Mouse (Mus musculus) forebrain, embryonic 12.5 days (tissue): Measurements from ENCODE around the gene Pheta1. TPM values are rescaled to one million over a fixed set of nuclear protein-coding genes. Genes with fewer than 3 reads are reported as not detected.

Experiments used
- ATAC-seq: fragments of 200-750 bp; cut with Nextera tagmentation; 2 replicates; pipeline ENCODE4 v1.8.0; 2017; ENCODE audit warnings: moderate TSS enrichment; ENCODE audit not compliant: low FRiP score
- H3K27ac ChIP-seq: fragments of 300-500 bp; sonication (generic); 2 replicates; pipeline ENCODE4 v1.5.1; 2016; ENCODE audit warnings: mild to moderate bottlenecking
- H3K27me3 ChIP-seq: fragments of 300-500 bp; sonication (generic); 2 replicates; pipeline ENCODE4 v1.6.1; 2016; ENCODE audit warnings: mild to moderate bottlenecking
- H3K36me3 ChIP-seq: fragments of 300-500 bp; sonication (generic); replicated peaks from 2 replicates; pipeline ENCODE4 v1.6.1; 2016; ENCODE audit warnings: mild to moderate bottlenecking
- H3K4me1 ChIP-seq: fragments of 300-500 bp; sonication (generic); 2 replicates; pipeline ENCODE4 v1.6.1; 2016
- H3K4me2 ChIP-seq: fragments of 300-500 bp; sonication (generic); 2 replicates; pipeline ENCODE4 v1.6.1; 2016; ENCODE audit warnings: mild to moderate bottlenecking, moderate library complexity
- H3K4me3 ChIP-seq: fragments of 300-500 bp; sonication (generic); replicated peaks from 2 replicates; pipeline ENCODE4 v1.5.1; 2016; ENCODE audit warnings: mild to moderate bottlenecking
- H3K9ac ChIP-seq: fragments of 300-500 bp; sonication (generic); 2 replicates; pipeline ENCODE4 v1.6.1; 2016; ENCODE audit warnings: mild to moderate bottlenecking
- H3K9me3 ChIP-seq: fragments of 300-500 bp; sonication (generic); 2 replicates; pipeline ENCODE4 v1.6.1; 2016
- WGBS: fragments of 180-500 bp; shearing (Covaris S2); methylation state at CpG from one replicate; pipeline ENCODE4 v1.1.7; 2016; 5-methylcytosine and 5-hydroxymethylcytosine counted together
- polyA plus RNA-seq: library from polyadenylated mRNA; unstranded; fragments of >200 nt; fragmentation: Nextera tagmentation; extraction: Ambion mirVana; gene quantifications from 2 replicates; pipeline ENCODE4 v1.2.1, GENCODE M21; 2016

Gene Pheta1
- polyA plus RNA-seq: 44.6 and 48.1 TPM in 2 replicates

DNA sequence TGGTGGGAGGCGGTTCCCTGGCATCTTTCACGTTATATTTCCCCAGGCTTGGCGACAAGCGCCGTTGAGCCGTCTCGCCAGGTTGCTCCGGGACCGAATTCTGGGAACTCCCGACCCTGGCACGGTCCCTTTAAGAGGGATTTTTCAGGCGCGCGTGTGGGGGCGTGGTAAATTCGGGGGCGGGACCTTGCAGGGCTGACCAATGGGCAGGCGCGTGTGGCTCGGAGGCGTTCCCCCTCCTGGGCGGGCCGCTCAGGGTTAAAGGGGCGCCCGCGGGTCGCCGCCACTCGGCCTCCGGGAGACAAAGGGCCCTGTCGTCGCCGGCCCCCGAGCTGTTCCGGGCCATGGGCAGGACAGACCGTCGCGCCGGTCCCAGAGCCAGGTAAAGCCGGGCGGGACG is at the start of gene Pheta1:
TSS of gene Pheta1 (plus strand) at position 242 of the 400 bp plus-strand sequence.
- H3K4me2 ChIP-seq: peak within 1 kb of the TSS; percentile 69
- ATAC-seq: peak; percentile 94
- peak within 1 kb of the TSS; percentile 73 for H3K27ac ChIP-seq
- WGBS: under 1% methylated on average over 41 of the region's 42 CpGs
- H3K27me3 ChIP-seq: peaks cover 27% of the 10 kb centered on the region
- peaks cover 34% of the 10 kb centered on the region for H3K4me1 ChIP-seq
- peak within 1 kb of the TSS; percentile 80 for H3K9ac ChIP-seq
- peak within 1 kb of the TSS; percentile 92 for H3K4me3 ChIP-seq
- peaks cover 29% of the 10 kb centered on the region for H3K36me3 ChIP-seq
- H3K9me3 ChIP-seq: no peaks in the 10 kb centered on the region

DNA sequence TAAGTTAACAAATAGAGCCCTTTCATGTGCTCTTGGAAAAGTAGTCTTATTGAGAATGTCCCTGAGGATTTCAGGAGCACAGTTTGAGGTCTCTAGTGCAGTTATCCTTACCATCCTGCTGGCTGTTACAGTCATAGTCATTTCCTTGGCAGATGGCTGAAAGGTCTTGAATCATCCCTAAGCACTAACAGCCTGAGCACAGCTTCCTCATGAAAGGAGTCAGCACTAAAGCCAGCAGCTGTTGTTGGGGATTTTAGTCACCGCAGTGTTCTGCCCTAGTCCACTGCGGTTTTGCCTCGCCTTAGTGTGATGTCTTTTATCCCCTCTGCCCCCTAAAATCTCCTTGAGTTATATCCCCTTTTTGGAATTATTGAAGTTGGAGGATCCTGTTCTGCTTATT is 41.6 kb upstream of the Pheta1 start:
- ATAC-seq: no peak
- Histone ChIP-seq H3K4me2 (no peak overlapping the region), H3K27me3 (no peaks in the 10 kb centered on the region), H3K36me3 (peaks cover 68% of the 10 kb centered on the region), H3K4me1 (no peaks in the 10 kb centered on the region; the same call in 1 of the 2 replicates), H3K27ac (no peak overlapping the region), H3K9ac (no peak overlapping the region), H3K9me3 (no peaks in the 10 kb centered on the region), H3K4me3 (no peak overlapping the region)
- whole genome bisulfite sequencing: 80% methylated on average over 3 of the region's 3 CpGs

DNA sequence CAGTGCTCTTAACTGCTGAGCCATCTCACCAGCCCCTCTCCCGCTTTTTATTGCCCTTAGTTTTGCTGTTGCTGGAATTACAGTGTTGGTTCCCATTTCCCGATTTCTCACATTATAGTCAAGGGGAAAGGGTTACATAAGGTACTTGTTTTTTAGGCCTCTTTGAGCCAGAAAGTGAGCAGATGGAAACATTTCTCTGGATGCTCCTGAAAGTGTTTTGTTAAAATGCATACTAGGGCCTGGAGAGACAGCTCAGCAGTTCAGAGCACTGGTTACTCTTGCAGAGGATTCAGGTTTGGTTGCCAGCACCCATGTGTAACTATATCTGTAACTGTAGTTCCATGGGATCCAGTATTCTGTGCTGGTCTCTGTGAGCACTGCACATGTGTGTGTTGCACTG is 40.6 kb upstream of the Pheta1 start:
- Histone ChIP-seq H3K4me2 (no peak overlapping the region), H3K4me1 (no peaks in the 10 kb centered on the region; the same call in 1 of the 2 replicates), H3K27me3 (no peaks in the 10 kb centered on the region), H3K27ac (no peak overlapping the region), H3K9ac (no peak overlapping the region), H3K4me3 (no peak overlapping the region), H3K9me3 (no peaks in the 10 kb centered on the region), H3K36me3 (peaks cover 68% of the 10 kb centered on the region)
- WGBS: 90% methylated on average over 2 of the region's 2 CpGs
- ATAC-seq: no peak

DNA sequence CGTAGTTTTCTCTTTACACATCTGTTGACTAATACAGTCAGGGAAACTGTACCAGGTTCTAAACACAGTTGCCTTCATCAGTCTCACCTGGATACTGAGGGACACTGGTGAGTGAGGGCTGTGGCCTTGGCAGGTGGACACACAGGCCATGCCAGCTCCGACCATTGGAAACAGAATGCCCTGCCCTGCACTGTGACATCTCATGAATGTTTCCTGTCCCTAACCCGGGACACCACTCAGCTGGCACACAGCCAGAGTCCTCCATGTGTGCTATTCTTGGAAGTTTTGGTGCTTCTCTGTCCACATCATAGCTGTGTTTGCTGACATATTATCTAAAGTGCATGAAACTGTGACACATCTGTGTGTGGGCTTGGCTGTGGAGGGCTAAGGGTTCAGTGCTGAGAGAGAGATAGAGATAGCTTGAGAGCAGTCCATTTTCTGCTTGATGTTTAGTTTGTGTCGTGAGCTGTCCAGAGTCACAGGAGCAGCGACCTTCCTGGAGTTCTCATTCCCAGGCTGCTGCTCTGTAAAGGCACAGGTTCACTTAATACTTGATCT is 39.0 kb upstream of the Pheta1 start:
- Histone ChIP-seq H3K4me2 (no peak overlapping the region), H3K9me3 (no peaks in the 10 kb centered on the region), H3K9ac (no peak overlapping the region), H3K36me3 (peaks cover 66% of the 10 kb centered on the region), H3K4me3 (no peak overlapping the region), H3K27ac (no peak overlapping the region), H3K27me3 (no peaks in the 10 kb centered on the region), H3K4me1 (no peaks in the 10 kb centered on the region; the same call in 1 of the 2 replicates)
- ATAC-seq: no peak
- 84% methylated on average over 5 of the region's 5 CpGs for WGBS

DNA sequence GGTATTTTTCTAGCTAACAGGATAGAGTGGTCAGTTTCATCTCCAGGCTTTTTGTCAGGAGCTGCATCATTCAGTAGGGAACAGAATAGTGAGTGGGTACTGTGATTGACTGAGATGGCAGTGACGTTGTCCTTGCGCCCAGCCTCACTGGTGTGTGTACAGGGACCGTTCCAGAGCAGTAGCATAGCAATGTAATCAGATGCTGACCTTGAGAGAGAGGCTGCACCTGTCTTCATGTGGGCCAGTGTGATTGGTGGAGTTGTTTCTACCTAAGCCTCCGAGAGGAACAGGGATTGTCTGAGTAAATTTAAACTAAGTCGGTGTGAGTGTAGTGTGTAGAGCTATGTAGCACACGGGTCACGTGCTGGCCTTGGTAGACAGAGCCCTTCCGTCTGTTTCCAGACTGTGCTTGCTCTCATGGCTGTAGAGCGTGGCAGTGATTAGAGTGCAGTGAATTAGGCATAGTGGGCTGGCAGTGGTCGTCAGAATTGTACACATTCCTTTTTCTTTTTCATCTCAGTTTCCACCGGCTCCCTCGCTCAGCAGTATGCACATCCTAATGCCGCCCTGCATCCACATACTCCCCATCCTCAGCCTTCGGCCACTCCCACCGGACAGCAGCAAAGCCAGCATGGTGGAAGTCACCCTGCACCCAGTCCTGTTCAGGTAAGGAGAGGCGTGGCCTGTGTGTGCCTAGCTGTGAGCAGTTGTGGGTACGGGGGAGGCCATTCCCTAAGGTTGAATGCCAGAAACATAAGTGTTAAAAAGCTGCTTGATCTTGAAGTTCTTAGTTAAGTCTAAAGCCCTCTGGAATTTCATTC is 38.2 kb upstream of the Pheta1 start:
- Histone ChIP-seq H3K4me1 (no peaks in the 10 kb centered on the region; the same call in 1 of the 2 replicates), H3K4me3 (no peak overlapping the region), H3K27me3 (no peaks in the 10 kb centered on the region), H3K9me3 (no peaks in the 10 kb centered on the region), H3K27ac (no peak overlapping the region), H3K36me3 (peaks cover 68% of the 10 kb centered on the region), H3K9ac (no peak overlapping the region), H3K4me2 (no peak overlapping the region)
- WGBS: 94% methylated on average over 17 of the region's 17 CpGs
- no peak for ATAC-seq

DNA sequence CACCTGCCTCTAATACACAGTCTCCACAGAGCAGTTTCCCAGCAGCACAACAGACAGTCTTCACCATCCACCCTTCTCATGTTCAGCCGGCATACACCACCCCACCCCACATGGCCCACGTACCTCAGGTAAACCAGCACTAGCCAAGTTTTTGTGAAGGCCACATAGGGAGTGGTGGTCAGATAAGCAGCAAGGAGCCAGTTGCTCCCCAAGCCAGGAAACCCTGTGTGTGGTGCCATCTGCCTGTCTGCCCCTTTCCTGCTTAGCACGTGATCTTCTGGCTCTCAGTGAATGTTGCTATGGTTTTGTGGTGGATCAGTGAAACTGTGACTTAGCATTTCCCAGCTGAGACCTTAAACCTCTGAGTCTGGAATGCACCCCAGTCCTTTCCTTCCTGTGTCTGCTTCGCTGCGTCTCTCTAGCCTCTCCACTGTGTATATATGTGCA is 37.3 kb upstream of the Pheta1 start:
- H3K27ac ChIP-seq: no peak overlapping the region
- 94% methylated on average over 5 of the region's 5 CpGs for WGBS
- no peak for ATAC-seq

DNA sequence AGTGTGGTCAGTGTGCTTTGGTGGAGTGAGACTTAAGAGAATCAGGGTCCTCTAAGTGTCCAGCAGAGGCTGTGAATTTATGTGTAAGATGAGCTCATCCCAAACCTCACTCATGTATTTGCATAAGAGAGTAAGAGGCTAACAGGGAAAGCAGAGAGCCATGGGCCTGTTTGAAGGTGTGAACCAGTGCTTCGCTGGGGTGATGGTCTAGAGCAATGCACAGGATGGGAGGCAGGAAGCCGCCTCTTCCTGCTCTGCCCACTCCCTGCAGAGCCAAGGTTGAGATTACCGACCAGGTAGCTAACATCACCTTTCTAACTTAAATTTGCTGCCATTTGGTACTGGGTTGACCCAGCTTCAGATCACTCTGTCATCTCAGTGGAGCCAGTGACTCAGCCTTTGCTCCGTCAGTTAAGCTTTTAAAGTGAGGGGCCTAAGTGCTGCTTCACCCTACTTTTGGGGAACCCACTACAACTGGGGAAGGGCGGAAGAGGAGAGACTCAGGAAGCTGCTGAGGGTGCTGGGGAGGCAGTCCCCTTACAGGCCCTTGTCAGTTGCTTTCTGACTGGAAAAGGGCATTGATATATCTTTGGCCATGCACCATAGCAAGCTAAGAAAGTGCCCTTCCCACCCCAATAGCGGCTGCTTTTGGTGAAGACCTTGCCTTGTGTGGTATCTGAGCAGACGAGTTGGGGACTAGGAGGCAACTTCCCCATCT is 36.1 kb upstream of the Pheta1 start:
- Histone ChIP-seq H3K9me3 (no peaks in the 10 kb centered on the region), H3K4me3 (no peak overlapping the region), H3K27me3 (no peaks in the 10 kb centered on the region), H3K36me3 (peaks cover 81% of the 10 kb centered on the region), H3K4me2 (no peak overlapping the region), H3K9ac (no peak overlapping the region), H3K4me1 (no peaks in the 10 kb centered on the region; the same call in 1 of the 2 replicates), H3K27ac (no peak overlapping the region)
- ATAC-seq: no peak
- WGBS: 93% methylated on average over 7 of the region's 7 CpGs

More for the DNA sequence above, 37.3 kb upstream of the Pheta1 start:
- H3K4me3 ChIP-seq: no peak overlapping the region
- peaks cover 74% of the 10 kb centered on the region for H3K36me3 ChIP-seq
- no peaks in the 10 kb centered on the region; the same call in 1 of the 2 replicates for H3K4me1 ChIP-seq
- no peak overlapping the region for H3K9ac ChIP-seq
- H3K4me2 ChIP-seq: no peak overlapping the region
- H3K9me3 ChIP-seq: no peaks in the 10 kb centered on the region
- no peaks in the 10 kb centered on the region for H3K27me3 ChIP-seq

DNA sequence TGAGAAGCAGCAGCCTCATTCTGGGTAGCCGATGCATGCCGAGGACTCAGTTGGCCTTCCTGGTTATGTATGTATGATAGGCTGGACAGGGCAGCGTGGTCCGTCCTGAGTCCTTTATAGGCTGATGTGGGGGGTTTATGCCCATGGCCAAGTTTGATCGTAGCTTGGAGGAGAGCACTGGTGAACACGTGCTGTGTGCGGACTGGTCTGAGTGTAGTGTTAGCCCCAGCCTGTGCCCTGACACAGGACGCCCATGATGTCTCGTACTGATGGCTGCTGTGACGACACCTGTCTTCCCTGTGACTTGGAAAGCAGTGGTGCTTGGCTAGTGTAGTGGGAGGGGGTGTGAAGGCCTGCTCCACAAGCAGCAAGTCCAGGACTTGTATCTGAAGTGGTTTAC is 35.0 kb upstream of the Pheta1 start:
- Histone ChIP-seq H3K4me3 (no peak overlapping the region), H3K27me3 (no peaks in the 10 kb centered on the region), H3K9me3 (no peaks in the 10 kb centered on the region), H3K9ac (no peak overlapping the region), H3K36me3 (peaks cover 92% of the 10 kb centered on the region), H3K4me2 (no peak overlapping the region), H3K27ac (no peak overlapping the region), H3K4me1 (no peaks in the 10 kb centered on the region)
- WGBS: 91% methylated on average over 10 of the region's 10 CpGs
- ATAC-seq: no peak

DNA sequence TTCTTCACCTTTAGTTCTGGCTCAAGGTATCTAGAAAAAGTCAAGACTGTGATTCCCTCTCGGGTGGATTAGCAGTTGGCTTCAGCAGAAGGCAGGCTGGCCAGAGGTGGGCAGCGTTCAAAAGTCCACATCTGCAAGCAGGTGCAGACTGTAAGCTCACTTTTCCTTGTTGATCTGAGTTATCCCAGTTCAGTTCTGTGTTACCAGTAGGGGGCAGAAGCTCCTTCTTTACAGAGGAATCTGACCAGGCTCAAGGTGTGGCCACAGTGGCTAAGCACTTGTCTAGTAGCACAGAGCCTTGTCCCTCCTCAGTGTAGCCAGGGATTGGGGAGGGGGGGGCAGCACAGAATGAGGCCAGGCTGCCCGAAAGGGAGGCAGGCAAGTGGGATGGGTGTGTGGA is 33.7 kb upstream of the Pheta1 start:
- 64% methylated on average over 3 of the region's 3 CpGs for WGBS
- Histone ChIP-seq H3K9me3 (no peaks in the 10 kb centered on the region), H3K4me3 (no peak overlapping the region), H3K9ac (no peak overlapping the region), H3K4me1 (no peaks in the 10 kb centered on the region), H3K27me3 (no peaks in the 10 kb centered on the region), H3K36me3 (peaks cover 97% of the 10 kb centered on the region), H3K27ac (no peak overlapping the region), H3K4me2 (no peak overlapping the region)
- no peak for ATAC-seq

DNA sequence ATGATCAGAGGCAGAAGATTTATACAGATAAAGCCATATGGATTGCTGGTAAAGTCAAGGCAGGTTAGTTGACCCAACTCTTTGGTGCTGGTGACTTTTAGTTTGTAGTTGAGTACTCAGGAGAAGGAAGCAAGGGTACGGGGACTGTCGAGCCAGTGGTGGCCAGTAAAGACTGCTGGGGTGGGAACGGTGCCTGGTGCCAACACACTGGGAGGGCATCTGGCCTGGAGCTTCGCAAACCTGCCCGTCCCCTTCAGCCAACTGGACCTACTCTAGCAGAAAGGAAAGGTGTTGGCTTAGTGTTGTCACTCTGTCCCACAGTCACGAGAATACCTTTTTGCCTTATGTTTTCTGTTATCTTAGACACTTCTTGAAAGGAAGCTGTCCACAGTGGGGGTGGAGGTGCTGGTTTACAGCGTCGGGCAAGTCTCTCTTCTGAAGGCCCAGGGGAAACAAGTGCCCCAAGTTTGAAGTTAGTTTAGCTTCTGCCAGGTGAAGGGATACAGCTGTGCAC is 32.9 kb upstream of the Pheta1 start:
- ATAC-seq: no peak
- Histone ChIP-seq H3K9ac (no peak overlapping the region), H3K9me3 (no peaks in the 10 kb centered on the region), H3K36me3 (peaks cover 91% of the 10 kb centered on the region), H3K4me1 (no peaks in the 10 kb centered on the region), H3K27ac (no peak overlapping the region), H3K4me2 (no peak overlapping the region), H3K27me3 (no peaks in the 10 kb centered on the region), H3K4me3 (no peak overlapping the region)
- 92% methylated on average over 8 of the region's 8 CpGs for WGBS

DNA sequence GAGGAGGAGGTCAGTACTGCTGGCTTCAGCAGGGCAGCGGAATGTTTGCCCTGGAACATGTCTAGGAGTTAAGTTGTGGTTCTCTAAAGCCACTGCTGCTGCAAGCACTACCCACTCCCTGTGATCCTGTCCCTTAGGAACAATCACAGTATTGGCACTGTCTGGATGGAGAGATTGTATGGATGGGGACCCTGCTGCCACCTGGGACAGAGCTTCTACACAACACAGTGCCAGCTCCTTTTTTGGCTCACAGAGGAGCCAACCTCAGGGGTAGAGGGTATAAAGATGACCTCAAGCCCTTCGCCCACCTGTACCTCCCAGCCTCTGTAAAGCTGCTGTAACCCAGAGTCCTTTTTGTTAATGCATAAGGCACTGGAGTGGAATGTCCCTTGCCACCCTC is 32.2 kb upstream of the Pheta1 start:
- WGBS: 98% methylated on average over 2 of the region's 2 CpGs
- no peak for ATAC-seq
- Histone ChIP-seq H3K9me3 (no peaks in the 10 kb centered on the region), H3K4me1 (no peaks in the 10 kb centered on the region), H3K4me3 (no peak overlapping the region), H3K27ac (no peak overlapping the region), H3K9ac (no peak overlapping the region), H3K4me2 (no peak overlapping the region), H3K36me3 (peaks cover 84% of the 10 kb centered on the region), H3K27me3 (no peaks in the 10 kb centered on the region)

DNA sequence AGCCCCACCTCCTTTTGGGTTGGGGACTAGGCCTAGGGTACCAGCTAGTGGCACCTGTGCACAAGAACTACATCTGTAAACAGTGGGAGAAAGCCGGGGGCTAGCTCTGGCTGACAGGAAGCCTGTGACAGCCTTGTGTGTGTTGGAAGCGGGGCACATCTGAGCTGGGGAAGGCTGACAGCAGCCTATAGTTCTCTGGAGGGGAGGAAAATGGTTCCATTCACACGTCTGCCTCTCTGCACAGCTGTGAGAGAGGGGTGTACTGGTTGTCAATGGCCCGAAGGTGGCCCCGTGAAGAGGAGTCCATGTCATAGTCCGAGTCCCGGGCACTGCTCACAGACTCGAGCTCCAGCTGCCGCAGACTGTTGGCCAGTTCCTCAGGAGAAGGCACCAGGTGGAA is 31.2 kb upstream of the Pheta1 start:
- no peak for ATAC-seq
- no peak overlapping the region for H3K9ac ChIP-seq
- H3K4me1 ChIP-seq: no peaks in the 10 kb centered on the region
- WGBS: 89% methylated on average over 9 of the region's 9 CpGs
- no peaks in the 10 kb centered on the region for H3K27me3 ChIP-seq
- peaks cover 75% of the 10 kb centered on the region for H3K36me3 ChIP-seq
- H3K4me2 ChIP-seq: no peak overlapping the region
- H3K27ac ChIP-seq: no peak overlapping the region
- no peaks in the 10 kb centered on the region for H3K9me3 ChIP-seq
- no peak overlapping the region for H3K4me3 ChIP-seq
